Mouse (Mus musculus) liver, postnatal 0 days (tissue): ENCODE results near the gene Fam149a.

Source experiments
- CTCF ChIP-seq: sonication (generic); IDR thresholded peaks from 2 replicates; pipeline ENCODE4 v1.5.1; 2016; ENCODE audit warnings: antibody characterized with exemption, low read depth
- EP300 ChIP-seq: IDR thresholded peaks from 2 replicates; pipeline ENCODE4 v1.6.1; 2016; ENCODE audit warnings: antibody characterized with exemption, low read depth, mild to moderate bottlenecking

DNA sequence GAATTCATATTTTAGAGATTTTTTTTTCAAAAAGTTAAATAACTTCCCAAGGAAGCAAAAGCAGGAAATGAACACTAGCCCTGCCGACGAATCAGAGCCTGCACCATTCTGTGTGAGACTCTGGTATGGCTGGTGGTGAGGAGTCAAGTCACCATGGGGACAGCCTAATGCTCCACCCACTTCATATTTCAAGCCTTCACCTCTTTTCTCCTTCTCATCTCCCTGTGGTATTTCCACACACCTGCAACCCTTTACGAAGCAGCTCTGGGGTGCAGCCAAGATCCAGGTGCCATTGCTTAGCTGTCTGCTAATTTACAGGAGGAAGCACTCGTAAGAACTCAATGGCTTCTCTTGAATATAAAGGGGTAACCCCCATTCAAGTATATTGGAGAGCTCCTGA lies 71.1 kb downstream of the Fam149a start:
- TF ChIP-seq CTCF = no peak
- no peak for TF ChIP-seq EP300
